Mouse (Mus musculus) lung, embryonic 16.5 days (tissue): ENCODE data around the gene Armh3. TPM values are rescaled to one million over a fixed set of nuclear protein-coding genes. Genes with fewer than 3 reads are reported as not detected.

ENCODE experiments used
- ATAC-seq: fragments of 200-750 bp; cut with Nextera tagmentation; 2 replicates; pipeline ENCODE4 v1.8.0; 2017; ENCODE audit warnings: low read depth, mild to moderate bottlenecking, moderate library complexity
- H3K27ac ChIP-seq: fragments of 300-500 bp; sonication (generic); 2 replicates; pipeline ENCODE4 v1.5.1; 2014; ENCODE audit warnings: mild to moderate bottlenecking, control low read depth, low read length
- H3K27me3 ChIP-seq: fragments of 300-500 bp; sonication (generic); 2 replicates; pipeline ENCODE4 v1.6.1; 2014; ENCODE audit warnings: low read depth, low read length, mixed read lengths; ENCODE audit not compliant: control insufficient read depth, insufficient read depth
- H3K36me3 ChIP-seq: fragments of 300-500 bp; sonication (generic); 2 replicates; pipeline ENCODE4 v1.6.1; 2014; ENCODE audit warnings: low read length; ENCODE audit not compliant: control insufficient read depth, insufficient read depth
- H3K4me1 ChIP-seq: fragments of 300-500 bp; sonication (generic); replicated peaks from 2 replicates; pipeline ENCODE4 v1.6.1; 2014; ENCODE audit warnings: low read length, mixed read lengths; ENCODE audit not compliant: control insufficient read depth, insufficient read depth
- H3K4me2 ChIP-seq: fragments of 300-500 bp; sonication (generic); 2 replicates; pipeline ENCODE4 v1.6.1; 2014; ENCODE audit warnings: low read depth, low read length, control low read depth
- H3K4me3 ChIP-seq: fragments of 300-500 bp; sonication (generic); 2 replicates; pipeline ENCODE4 v1.5.1; 2014; ENCODE audit warnings: mild to moderate bottlenecking, low read length, control low read depth
- H3K9ac ChIP-seq: fragments of 300-500 bp; sonication (generic); 2 replicates; pipeline ENCODE4 v1.6.1; 2014; ENCODE audit warnings: low read length, control low read depth
- H3K9me3 ChIP-seq: fragments of 300-500 bp; sonication (generic); 2 replicates; pipeline ENCODE4 v1.6.1; 2016; ENCODE audit warnings: low read length; ENCODE audit not compliant: control insufficient read depth
- WGBS: fragments of 180-500 bp; shearing (Covaris S2); extraction: QIAGEN DNeasy Blood & Tissue Kit; methylation state at CpG from one replicate; pipeline ENCODE4 v1.1.7; 2014; 5-methylcytosine and 5-hydroxymethylcytosine counted together
- polyA plus RNA-seq: library from polyadenylated mRNA; unstranded; fragments of >200 nt; fragmentation: Nextera tagmentation; extraction: Ambion mirVana; gene quantifications from 2 replicates; pipeline ENCODE4 v1.2.1, GENCODE M21; 2015

Armh3 gene
- polyA plus RNA-seq, 1 experiment from 2014 or later: 18.0 TPM

DNA sequence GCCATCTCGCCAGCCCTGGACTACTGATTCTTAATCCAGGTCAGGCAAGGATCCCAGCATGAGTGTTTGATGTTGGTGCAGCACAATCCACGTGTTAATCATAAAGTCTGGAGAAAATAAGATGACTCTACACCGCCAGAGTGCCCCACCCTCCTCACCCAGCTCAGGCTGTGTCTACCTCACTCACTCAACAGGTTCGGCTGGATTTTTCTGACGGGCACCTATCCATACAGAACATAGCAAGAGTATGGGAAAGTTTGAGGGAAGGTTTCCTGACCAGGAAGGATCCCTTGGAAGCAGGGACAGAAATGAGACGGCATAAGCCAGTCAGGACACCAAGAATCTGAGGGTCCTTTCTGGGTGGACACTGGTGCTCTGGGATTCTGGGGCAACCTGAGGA lies 26.7 kb upstream of the Armh3 start:
- no peaks in the 10 kb centered on the region for H3K9me3 ChIP-seq
- peak overlapping the region; percentile 71 for H3K27ac ChIP-seq
- no peak overlapping the region for H3K9ac ChIP-seq
- peaks cover 4% of the 10 kb centered on the region; the same call in 1 of the 2 replicates for H3K36me3 ChIP-seq
- WGBS: 47% methylated on average over 6 of the region's 6 CpGs
- no peak overlapping the region for H3K4me3 ChIP-seq
- H3K27me3 ChIP-seq: no peaks in the 10 kb centered on the region
- no peaks in the 10 kb centered on the region for H3K4me1 ChIP-seq
- peak; percentile 87 for ATAC-seq
- H3K4me2 ChIP-seq: no peak overlapping the region

DNA sequence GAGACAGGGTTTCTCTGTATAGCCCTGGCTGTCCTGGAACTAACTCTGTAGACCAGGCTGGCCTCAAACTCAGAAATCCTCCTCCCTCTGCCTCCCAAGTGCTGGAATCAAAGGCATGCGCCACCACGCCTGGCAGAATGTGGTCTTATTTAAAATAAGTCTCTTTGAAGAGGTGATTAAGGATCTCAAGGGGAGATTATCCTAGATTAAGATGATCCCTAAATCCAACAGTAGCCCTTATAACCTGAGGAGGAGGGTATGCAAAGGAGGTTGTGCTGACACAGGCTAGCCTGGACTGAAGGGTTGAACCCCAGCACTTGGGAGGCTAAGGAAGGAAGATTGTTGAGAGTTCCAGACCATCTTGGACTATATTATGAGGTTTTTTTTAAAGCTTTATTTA lies 17.7 kb upstream of the Armh3 start:
- Histone ChIP-seq H3K27ac (no peak overlapping the region), H3K27me3 (no peaks in the 10 kb centered on the region), H3K4me1 (no peaks in the 10 kb centered on the region), H3K4me2 (no peak overlapping the region), H3K4me3 (no peak overlapping the region), H3K36me3 (no peaks in the 10 kb centered on the region), H3K9me3 (no peaks in the 10 kb centered on the region), H3K9ac (no peak overlapping the region)
- 61% methylated on average over 2 of the region's 2 CpGs for WGBS
- ATAC-seq: no peak

DNA sequence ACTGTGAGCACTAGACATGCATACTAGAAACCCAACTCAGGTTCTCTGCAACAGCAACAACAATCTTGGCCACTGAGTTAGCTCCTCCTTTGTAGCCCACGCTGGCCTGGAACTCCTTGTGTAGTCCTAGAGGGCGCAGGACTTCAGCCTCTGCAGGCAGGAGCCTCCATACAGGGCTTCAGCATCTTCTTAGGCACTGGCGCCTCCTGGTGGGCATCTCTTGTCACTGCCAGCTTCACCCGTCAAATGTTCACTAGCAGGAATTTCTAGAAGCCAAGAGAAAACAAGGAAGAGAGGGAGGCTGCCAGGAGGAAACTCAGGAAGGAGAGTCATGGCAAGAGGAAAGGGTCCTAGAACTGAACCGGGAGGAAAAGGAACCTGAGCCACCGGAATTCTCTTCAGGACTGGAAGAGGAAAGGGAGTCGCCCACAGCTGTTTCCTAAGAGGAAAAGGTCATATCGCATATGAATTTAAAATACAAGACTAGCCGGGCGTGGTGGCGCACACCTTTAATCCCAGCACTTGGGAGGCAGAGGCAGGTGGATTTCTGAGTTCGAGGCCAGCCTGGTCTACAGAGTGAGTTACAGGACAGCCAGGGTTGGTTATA lies 16.4 kb upstream of the Armh3 start:
- Histone ChIP-seq H3K36me3 (no peaks in the 10 kb centered on the region), H3K4me1 (no peaks in the 10 kb centered on the region), H3K27me3 (no peaks in the 10 kb centered on the region), H3K27ac (no peak overlapping the region), H3K9ac (no peak overlapping the region), H3K4me2 (no peak overlapping the region), H3K9me3 (no peaks in the 10 kb centered on the region), H3K4me3 (no peak overlapping the region)
- 30% methylated on average over 12 of the region's 12 CpGs for WGBS
- ATAC-seq: peak; percentile 95

DNA sequence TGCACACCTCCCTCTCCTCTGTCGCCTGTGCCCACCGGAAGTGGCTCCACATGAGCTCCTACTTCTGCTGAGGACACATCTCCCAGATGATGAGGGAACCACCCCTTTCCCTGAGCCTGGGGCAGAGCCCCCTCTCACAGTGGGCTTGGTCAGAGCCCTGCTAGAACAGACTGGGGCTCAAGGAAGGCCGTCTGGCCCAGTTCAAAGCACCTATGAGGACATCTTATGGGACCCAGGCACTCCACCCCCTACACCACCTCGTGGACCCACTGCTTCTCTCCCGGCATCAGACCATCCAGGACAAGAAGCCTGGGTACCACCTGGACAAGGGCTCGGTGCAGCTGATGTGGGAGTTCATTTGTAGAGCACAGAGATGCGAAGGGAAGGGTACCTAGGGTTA lies 7.4 kb upstream of the Armh3 start:
- H3K4me3 ChIP-seq: no peak overlapping the region
- no peak overlapping the region for H3K27ac ChIP-seq
- no peaks in the 10 kb centered on the region for H3K9me3 ChIP-seq
- no peak for ATAC-seq
- no peaks in the 10 kb centered on the region for H3K27me3 ChIP-seq
- 86% methylated on average over 7 of the region's 7 CpGs for WGBS
- no peak overlapping the region for H3K4me2 ChIP-seq
- no peak overlapping the region for H3K9ac ChIP-seq
- peaks cover 10% of the 10 kb centered on the region for H3K4me1 ChIP-seq
- H3K36me3 ChIP-seq: peaks cover 3% of the 10 kb centered on the region; the same call in 1 of the 2 replicates

DNA sequence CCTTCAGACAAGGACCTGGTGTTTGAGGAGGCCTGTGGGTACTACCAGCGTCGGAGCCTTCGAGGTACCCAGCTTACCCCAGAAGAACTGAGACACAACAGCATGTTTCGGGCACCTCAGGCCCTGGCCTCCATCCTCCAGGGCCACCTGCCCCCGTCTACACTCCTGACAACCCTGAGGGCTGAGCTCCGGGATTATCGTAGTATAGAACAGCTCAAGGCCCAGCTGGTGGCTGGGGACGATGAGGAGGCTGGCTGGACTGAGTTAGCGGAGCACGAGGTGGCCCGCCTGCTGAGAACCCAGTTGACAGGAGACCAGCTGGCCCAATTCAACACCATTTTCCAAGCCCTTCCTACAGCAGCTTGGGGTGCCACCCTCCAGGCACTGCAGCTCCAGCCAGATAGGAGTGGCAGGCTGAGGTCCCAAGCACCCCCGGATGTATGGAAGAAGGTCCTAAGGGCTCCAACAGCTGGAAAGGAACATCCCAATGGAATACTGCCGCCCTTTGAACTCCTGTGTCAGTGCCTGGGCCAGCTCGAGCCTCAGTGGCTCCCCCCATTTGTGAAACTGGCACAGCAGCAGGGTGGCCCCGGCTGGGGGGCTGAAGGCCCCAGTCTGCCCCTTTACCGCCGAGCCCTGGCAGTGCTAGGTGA lies 6.7 kb upstream of the Armh3 start:
- Histone ChIP-seq H3K4me1 (peaks cover 10% of the 10 kb centered on the region), H3K27ac (no peak overlapping the region), H3K27me3 (no peaks in the 10 kb centered on the region), H3K36me3 (peaks cover 3% of the 10 kb centered on the region; the same call in 1 of the 2 replicates), H3K9me3 (no peaks in the 10 kb centered on the region), H3K4me2 (no peak overlapping the region), H3K9ac (no peak overlapping the region), H3K4me3 (no peak overlapping the region)
- 80% methylated on average over 17 of the region's 17 CpGs for WGBS
- ATAC-seq: no peak

DNA sequence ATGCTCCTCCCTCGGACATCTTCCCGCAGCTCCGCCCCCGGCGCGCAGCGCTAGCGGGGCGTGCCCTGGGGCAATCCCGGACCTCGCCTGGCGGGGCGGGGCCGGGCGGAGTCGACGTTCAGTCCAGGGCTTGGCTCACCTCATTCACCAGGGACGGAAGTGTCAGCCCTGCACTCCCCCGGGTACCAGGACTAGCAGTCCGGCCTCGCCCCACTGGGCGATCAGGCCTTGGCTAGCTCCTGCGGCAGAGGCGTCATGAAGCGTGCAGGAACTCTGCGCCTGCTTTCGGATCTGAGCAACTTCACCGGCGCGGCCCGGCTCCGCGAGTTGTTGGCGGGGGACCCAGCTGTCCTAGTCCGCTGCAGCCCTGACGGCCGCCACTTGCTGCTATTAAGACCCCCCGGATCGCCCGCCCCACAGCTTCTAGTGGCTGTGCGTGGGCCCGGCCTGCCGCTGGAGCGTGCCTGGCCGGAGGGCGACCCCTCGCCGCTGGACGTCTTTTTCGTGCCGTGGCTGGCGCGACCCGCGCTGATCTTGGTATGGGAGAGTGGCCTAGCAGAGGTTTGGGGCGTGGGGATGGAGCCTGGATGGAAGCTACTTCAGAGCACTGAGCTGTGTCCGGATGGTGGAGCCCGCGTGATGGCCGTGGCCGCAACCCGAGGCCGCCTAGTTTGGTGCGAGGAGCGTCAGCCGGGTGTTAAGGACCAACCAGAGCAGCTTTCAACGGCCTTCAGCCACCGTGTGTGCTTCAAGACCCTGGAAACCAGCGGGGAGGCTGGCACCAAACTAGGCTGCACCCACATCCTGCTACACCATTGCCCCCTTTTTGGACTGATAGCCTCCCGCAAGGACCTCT lies 5.3 kb upstream of the Armh3 start, which contains the start of gene Hps6:
TSS of gene Hps6 (plus strand) at position 138 of the 856 bp plus-strand sequence.
- Histone ChIP-seq H3K9ac (peak within 1 kb of the TSS; percentile 88), H3K27ac (peak within 1 kb of the TSS; percentile 70), H3K36me3 (peaks cover 3% of the 10 kb centered on the region; the same call in 1 of the 2 replicates), H3K4me1 (peaks cover 10% of the 10 kb centered on the region), H3K4me3 (peak within 1 kb of the TSS; percentile 73), H3K4me2 (peak within 1 kb of the TSS; percentile 94), H3K27me3 (no peaks in the 10 kb centered on the region), H3K9me3 (no peaks in the 10 kb centered on the region)
- ATAC-seq: peak; percentile 94
- WGBS: 1% methylated on average over 70 of the region's 70 CpGs

DNA sequence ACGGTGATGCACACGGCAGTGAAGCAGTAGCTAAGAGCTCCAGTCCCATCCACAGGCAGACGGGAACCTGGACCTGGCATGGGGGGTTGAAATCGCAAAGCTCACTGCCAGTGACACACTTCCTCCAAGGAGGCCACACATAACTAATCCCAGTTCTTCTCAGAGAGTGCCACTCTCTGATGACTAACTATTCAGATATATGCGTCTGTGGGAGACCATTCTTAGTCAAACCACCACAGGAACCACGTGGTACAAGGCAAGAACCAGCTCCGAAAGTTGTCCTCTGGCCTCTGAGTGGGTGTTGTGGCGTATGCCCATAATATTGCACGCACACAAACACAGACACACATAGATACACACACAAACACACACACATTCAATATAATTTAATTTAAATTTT lies 4.0 kb upstream of the Armh3 start:
- H3K4me1 ChIP-seq: peaks cover 12% of the 10 kb centered on the region
- no peak overlapping the region for H3K4me3 ChIP-seq
- WGBS: 78% methylated on average over 9 of the region's 9 CpGs
- no peaks in the 10 kb centered on the region for H3K9me3 ChIP-seq
- H3K27ac ChIP-seq: no peak overlapping the region
- H3K4me2 ChIP-seq: no peak overlapping the region
- H3K27me3 ChIP-seq: no peaks in the 10 kb centered on the region
- ATAC-seq: no peak
- H3K36me3 ChIP-seq: no peaks in the 10 kb centered on the region
- H3K9ac ChIP-seq: no peak overlapping the region

DNA sequence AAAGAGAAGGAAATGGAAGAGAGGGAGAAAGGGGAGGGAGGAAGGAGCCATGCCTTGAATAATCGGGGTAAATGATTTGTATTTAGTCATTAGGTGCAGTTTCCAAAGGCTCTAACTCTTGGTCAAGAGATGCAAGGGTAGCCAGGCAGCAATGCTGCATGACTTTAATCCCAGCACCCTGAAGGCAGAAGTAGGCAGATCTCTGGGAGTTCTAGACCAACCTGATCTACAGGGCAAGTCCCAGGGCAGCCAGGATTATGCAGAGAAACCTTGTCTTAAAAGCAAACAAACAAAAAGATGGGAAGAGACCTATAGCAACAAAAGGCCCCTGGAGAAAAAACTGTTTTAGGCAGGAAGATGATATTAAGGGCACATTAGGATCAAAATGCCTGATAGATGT lies 1.1 kb upstream of the Armh3 start:
- ATAC-seq: no peak
- Histone ChIP-seq H3K9me3 (peaks cover 5% of the 10 kb centered on the region), H3K27ac (no peak overlapping the region), H3K4me2 (no peak overlapping the region), H3K36me3 (peaks cover 8% of the 10 kb centered on the region), H3K4me3 (no peak overlapping the region), H3K4me1 (peaks cover 8% of the 10 kb centered on the region), H3K9ac (no peak overlapping the region), H3K27me3 (no peaks in the 10 kb centered on the region)
- 57% methylated on average over 1 of the region's 1 CpGs for WGBS

DNA sequence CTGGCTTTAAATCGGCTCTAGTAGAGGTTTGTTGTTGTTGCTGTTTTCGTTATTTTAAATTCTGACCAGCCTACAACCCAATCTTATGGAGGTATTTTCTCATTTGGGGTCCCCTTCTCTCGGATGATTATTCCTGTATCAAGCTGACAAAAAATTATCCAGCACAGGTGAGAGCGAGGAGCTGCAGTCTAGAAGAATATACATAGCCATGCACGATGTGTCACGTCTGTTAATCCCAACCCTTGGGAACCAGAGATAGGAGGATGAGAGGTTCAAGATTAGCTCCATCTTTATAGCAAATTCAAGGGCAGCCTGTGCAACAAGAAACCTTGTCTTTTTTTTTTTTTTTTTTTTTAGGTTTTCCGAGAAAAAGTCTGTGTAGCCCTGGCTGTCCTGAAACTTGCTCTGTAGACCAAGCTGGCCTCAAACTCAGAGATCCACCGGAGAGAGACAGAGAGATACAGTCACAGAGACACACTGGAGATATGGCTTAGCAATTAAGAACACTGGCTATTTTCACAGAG lies 468 bp upstream of the Armh3 start:
- H3K9me3 ChIP-seq: peaks cover 6% of the 10 kb centered on the region
- no peaks in the 10 kb centered on the region for H3K27me3 ChIP-seq
- H3K36me3 ChIP-seq: peaks cover 8% of the 10 kb centered on the region
- peak overlapping the region; percentile 69 for H3K4me2 ChIP-seq
- peak; percentile 4; the same call in 1 of the 2 replicates for ATAC-seq
- peaks cover 2% of the 10 kb centered on the region; the same call in 1 of the 2 replicates for H3K4me1 ChIP-seq
- peak overlapping the region; percentile 83 for H3K4me3 ChIP-seq
- peak overlapping the region; percentile 61; the same call in 1 of the 2 replicates for H3K9ac ChIP-seq
- WGBS: 7% methylated on average over 8 of the region's 8 CpGs
- H3K27ac ChIP-seq: no peak overlapping the region
